Mouse (Mus musculus): ENCODE data around the gene Nrtn. TPM values are rescaled to one million over a fixed set of nuclear protein-coding genes. Genes with fewer than 3 reads are reported as not detected.

Gene Nrtn
- polyA plus RNA-seq (2014; fragmentation: Nextera tagmentation; extraction: Ambion mirVana): 9.5 and 12.1 TPM in 2 replicates

DNA sequence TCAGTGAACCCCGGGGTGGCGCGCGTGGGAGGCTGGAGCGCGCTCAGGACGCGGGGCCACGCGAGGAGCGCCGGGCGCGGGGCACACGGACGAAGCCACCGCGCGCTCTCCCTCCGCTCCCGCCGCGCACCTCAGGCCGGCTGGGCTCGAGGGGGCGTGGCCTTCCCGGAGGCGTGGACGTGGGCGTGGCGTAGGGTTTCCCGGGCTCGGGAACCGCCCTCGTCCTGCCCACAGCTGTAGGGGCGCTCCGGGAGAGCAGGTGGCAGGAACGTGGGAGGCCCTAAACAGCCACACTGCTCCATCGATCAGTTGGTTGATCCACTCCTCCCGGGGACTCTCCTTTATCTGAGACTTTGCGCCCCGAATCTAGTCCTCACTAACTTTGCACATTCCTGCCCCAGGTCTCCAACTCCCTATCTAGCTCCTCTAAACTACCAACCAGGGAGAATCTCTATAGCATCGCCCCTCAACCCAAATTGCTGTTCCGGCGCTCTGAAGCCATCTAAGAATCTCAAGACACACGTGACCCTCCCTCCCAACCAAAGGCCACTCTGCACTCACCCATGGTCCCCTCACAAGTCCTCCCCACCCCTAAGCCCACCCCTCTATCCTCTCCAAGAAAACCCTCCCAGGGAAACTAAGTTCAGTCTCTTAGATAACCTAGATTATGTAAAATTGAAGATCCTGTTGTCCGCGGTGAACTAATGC is at the start of gene Nrtn:
Gene Nrtn (minus strand): TSS at position 115 of the 708 bp plus-strand sequence.
- Histone ChIP-seq H3K27me3 (ENCODE audit: insufficient read depth, low read length) (peaks cover 53% of the 10 kb centered on the region), H3K4me2 (peak within 1 kb of the TSS; percentile 99), H3K4me3 (ENCODE audit: low read depth, low read length) (peak within 1 kb of the TSS; percentile 56), H3K27ac (ENCODE audit: low read depth) (no peak within 1 kb of the TSS), H3K4me1 (ENCODE audit: insufficient read depth) (peaks cover 4% of the 10 kb centered on the region; the same call in 1 of the 2 replicates), H3K36me3 (ENCODE audit: insufficient read depth) (no peaks in the 10 kb centered on the region), H3K9me3 (ENCODE audit: low read depth, low read length) (no peaks in the 10 kb centered on the region), H3K9ac (peak within 1 kb of the TSS; percentile 55)
- TF ChIP-seq CTCF (IDR thresholded peaks at IDR 0.05; ENCODE audit: low read depth): no peak
- peak; percentile 68 for ATAC-seq (ENCODE audit: insufficient read depth)
- DNase-seq: peak; percentile 93
- WGBS: under 1% methylated on average over 48 of the region's 48 CpGs

DNA sequence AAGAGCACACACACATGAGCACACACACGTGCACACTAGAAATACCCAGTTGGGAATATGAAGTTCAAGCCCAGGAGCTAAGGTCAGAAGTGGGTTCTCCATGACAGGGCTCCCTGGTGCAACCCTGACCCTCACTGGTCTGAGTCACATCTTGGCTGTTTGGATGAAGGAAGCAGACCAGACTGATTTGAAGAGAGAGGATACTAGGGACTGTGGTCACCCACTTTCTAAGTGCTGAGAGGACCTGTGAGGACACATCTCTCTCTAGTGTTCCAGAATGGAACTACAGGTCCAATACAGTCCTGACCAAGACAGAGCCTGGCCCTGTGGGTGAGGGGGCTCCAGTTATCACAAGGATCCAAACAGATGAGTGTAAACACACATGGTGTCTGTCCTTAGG is 48.5 kb upstream of the Nrtn start:
- TF ChIP-seq CTCF (IDR thresholded peaks at IDR 0.05; ENCODE audit: low read depth): peak; percentile 55
- Histone ChIP-seq H3K27me3 (ENCODE audit: insufficient read depth, low read length) (no peaks in the 10 kb centered on the region), H3K4me2 (no peak overlapping the region), H3K9ac (no peak overlapping the region), H3K36me3 (ENCODE audit: insufficient read depth) (0 out of 2 replicates have a peak, but pooled peaks cover 3% of the 10 kb centered on the region), H3K4me3 (ENCODE audit: low read depth, low read length) (no peak overlapping the region), H3K27ac (ENCODE audit: low read depth) (no peak overlapping the region), H3K9me3 (ENCODE audit: low read depth, low read length) (no peaks in the 10 kb centered on the region), H3K4me1 (ENCODE audit: insufficient read depth) (peaks cover 13% of the 10 kb centered on the region)
- 75% methylated on average over 1 of the region's 1 CpGs for WGBS
- no peak for ATAC-seq (ENCODE audit: insufficient read depth)
- peak; percentile 8 for DNase-seq

DNA sequence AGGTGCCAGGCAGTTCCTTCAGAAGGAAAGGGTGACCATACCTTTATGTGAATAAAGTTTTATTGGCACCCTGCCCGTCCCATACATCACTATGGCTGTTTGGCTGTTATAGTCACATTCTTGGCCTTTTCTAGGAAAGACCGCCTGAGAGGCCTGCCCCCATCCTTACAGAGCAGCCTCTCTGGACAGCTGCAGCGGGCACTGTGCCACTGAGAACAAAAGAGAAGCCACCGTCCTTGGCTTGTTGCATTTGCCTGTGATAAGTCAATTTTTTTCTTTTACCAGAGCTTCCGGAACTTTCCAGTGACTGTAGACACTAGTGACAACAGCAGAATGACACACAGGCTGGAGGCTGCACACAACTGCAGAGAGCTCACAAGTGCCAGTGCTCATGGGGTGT is 47.6 kb upstream of the Nrtn start:
- Histone ChIP-seq H3K27ac (ENCODE audit: low read depth) (no peak overlapping the region), H3K4me2 (no peak overlapping the region), H3K9ac (no peak overlapping the region), H3K4me1 (ENCODE audit: insufficient read depth) (peaks cover 5% of the 10 kb centered on the region), H3K36me3 (ENCODE audit: insufficient read depth) (0 out of 2 replicates have a peak, but pooled peaks cover 3% of the 10 kb centered on the region), H3K27me3 (ENCODE audit: insufficient read depth, low read length) (no peaks in the 10 kb centered on the region), H3K9me3 (ENCODE audit: low read depth, low read length) (no peaks in the 10 kb centered on the region), H3K4me3 (ENCODE audit: low read depth, low read length) (no peak overlapping the region)
- ATAC-seq (ENCODE audit: insufficient read depth) (no peak), DNase-seq (peak; percentile 33)
- no peak for TF ChIP-seq CTCF (IDR thresholded peaks at IDR 0.05; ENCODE audit: low read depth)
- WGBS: 60% methylated on average over 5 of the region's 5 CpGs

DNA sequence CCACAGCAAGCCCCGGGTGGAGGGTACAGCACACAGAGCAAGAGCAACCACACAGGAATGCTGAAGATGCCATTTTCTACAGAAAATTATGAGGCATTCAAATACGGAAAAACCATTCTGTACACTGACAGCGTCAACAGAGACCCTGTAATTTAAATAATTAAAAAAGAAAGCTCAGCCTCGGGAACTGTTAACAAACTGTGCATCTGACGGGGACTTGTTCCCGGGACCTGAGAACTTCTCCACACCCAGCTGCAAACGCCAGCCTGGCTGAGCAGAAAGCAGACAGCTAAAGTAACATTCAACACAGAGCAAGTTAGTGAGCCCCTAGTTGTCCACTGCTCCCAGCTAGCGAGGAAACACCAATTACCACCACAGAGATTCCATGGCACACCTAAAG is 44.7 kb upstream of the Nrtn start:
- DNase-seq: no peak
- TF ChIP-seq CTCF (IDR thresholded peaks at IDR 0.05; ENCODE audit: low read depth): no peak
- Histone ChIP-seq H3K27me3 (ENCODE audit: insufficient read depth, low read length) (no peaks in the 10 kb centered on the region), H3K4me2 (no peak overlapping the region), H3K9me3 (ENCODE audit: low read depth, low read length) (no peaks in the 10 kb centered on the region), H3K9ac (no peak overlapping the region), H3K27ac (ENCODE audit: low read depth) (no peak overlapping the region), H3K4me3 (ENCODE audit: low read depth, low read length) (no peak overlapping the region), H3K36me3 (ENCODE audit: insufficient read depth) (0 out of 2 replicates have a peak, but pooled peaks cover 3% of the 10 kb centered on the region), H3K4me1 (ENCODE audit: insufficient read depth) (no peaks in the 10 kb centered on the region)
- no peak for ATAC-seq (ENCODE audit: insufficient read depth)
- 75% methylated on average over 8 of the region's 8 CpGs for WGBS

DNA sequence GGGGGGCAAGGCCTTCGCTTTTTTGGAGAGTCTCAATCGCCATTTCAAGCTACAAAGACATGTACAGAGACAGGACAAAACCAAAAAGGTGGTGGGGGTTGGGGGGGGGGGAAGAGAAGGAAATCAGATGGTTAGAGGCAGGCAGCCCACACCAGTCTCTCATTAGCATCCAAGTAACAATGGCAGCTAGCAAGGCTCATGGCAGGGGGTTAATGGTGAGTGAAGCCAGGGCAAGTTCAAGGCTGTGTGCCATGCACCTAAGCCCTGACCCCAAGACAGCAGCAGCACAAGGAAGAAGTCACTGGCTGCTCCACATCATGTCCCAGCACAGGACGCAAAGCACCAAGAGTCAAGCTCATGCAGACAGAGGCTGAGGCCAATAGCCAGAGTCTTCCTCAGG is 41.9 kb upstream of the Nrtn start:
- H3K27me3 ChIP-seq (ENCODE audit: insufficient read depth, low read length): no peaks in the 10 kb centered on the region
- ATAC-seq (ENCODE audit: insufficient read depth): no peak
- no peak overlapping the region for H3K4me3 ChIP-seq (ENCODE audit: low read depth, low read length)
- WGBS: 78% methylated on average over 3 of the region's 3 CpGs
- no peak for DNase-seq
- H3K4me1 ChIP-seq (ENCODE audit: insufficient read depth): no peaks in the 10 kb centered on the region
- no peak for TF ChIP-seq CTCF (IDR thresholded peaks at IDR 0.05; ENCODE audit: low read depth)
- H3K9ac ChIP-seq: no peak overlapping the region
- 0 out of 2 replicates have a peak, but pooled peaks cover 3% of the 10 kb centered on the region for H3K36me3 ChIP-seq (ENCODE audit: insufficient read depth)
- H3K4me2 ChIP-seq: no peak overlapping the region
- H3K27ac ChIP-seq (ENCODE audit: low read depth): no peak overlapping the region
- H3K9me3 ChIP-seq (ENCODE audit: low read depth, low read length): no peaks in the 10 kb centered on the region

DNA sequence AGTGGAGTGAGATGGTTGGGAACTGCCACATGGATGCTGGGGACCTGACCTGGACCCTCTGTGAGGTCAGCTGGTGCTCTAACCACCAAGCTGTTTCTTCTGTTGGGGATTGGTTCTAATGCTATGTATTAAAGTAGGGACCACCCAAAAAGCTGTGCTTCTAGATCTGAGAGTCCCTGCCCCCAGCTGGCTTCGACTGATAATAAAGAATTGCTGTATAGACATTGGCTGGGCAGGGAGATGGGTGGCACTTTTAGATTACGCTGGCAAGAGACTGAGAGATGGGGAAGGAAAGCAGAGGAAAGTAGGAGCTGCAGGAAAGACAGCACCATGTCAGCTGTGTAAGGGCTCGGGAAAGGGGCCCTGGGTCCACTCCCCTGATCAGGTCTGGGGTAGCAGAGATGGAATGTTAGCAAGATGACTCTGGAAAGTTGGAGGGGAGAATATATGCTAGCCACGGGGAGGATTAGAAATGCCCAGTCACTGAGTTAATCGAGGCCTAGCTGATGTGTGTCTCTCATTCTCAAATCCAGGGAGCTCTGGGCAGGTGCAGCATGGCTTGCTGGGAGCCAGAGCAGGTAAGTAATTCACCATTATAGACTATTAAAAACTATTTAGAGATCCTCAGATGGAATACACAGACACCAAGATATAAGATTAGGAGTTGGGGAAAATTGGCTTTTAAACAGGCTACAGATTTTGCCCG is 36.4 kb upstream of the Nrtn start:
- no peak for DNase-seq
- no peak for ATAC-seq (ENCODE audit: insufficient read depth)
- no peak for TF ChIP-seq CTCF (IDR thresholded peaks at IDR 0.05; ENCODE audit: low read depth)

DNA sequence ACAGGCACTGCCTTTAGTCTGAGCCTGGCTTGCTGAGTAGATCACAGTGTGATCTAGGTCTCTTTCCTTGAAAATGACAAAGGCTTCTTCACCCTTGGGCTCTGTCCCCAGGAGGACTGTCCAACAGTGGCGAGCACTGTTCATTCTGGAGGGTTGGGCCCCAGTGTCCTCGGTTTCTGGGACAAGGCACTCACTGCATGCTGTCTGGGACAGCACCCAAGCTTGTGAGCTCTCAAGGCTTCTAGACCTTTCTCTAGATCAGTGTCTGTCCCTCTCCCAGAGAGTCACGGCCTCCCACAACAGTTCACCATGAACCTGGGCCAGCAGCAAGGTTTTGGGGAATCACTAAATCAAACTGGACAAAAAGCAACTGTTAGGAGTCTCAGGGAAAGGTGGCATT is 35.3 kb upstream of the Nrtn start:
- Histone ChIP-seq H3K27me3 (ENCODE audit: insufficient read depth, low read length) (no peaks in the 10 kb centered on the region), H3K4me1 (ENCODE audit: insufficient read depth) (no peaks in the 10 kb centered on the region), H3K9ac (no peak overlapping the region), H3K4me2 (no peak overlapping the region), H3K36me3 (ENCODE audit: insufficient read depth) (no peaks in the 10 kb centered on the region), H3K4me3 (ENCODE audit: low read depth, low read length) (no peak overlapping the region), H3K27ac (ENCODE audit: low read depth) (no peak overlapping the region), H3K9me3 (ENCODE audit: low read depth, low read length) (no peaks in the 10 kb centered on the region)
- 82% methylated on average over 3 of the region's 3 CpGs for WGBS
- ATAC-seq (ENCODE audit: insufficient read depth) (no peak), DNase-seq (no peak)
- TF ChIP-seq CTCF (IDR thresholded peaks at IDR 0.05; ENCODE audit: low read depth): no peak

More for the DNA sequence above, 36.4 kb upstream of the Nrtn start:
- Histone ChIP-seq H3K9me3 (ENCODE audit: low read depth, low read length) (no peaks in the 10 kb centered on the region), H3K4me3 (ENCODE audit: low read depth, low read length) (no peak overlapping the region), H3K27me3 (ENCODE audit: insufficient read depth, low read length) (no peaks in the 10 kb centered on the region), H3K4me1 (ENCODE audit: insufficient read depth) (no peaks in the 10 kb centered on the region), H3K9ac (no peak overlapping the region), H3K36me3 (ENCODE audit: insufficient read depth) (no peaks in the 10 kb centered on the region), H3K4me2 (no peak overlapping the region), H3K27ac (ENCODE audit: low read depth) (no peak overlapping the region)
- WGBS: 66% methylated on average over 6 of the region's 6 CpGs
